Mouse (Mus musculus): ENCODE measurements around the gene Gm8237. TPM values are rescaled to one million over a fixed set of nuclear protein-coding genes. Genes with fewer than 3 reads are reported as not detected.

The Gm8237 gene
- 0.32 TPM in 1 of 2 replicates, not detected in the other for polyA plus RNA-seq (2015; fragmentation: Nextera tagmentation; extraction: Ambion mirVana)

DNA sequence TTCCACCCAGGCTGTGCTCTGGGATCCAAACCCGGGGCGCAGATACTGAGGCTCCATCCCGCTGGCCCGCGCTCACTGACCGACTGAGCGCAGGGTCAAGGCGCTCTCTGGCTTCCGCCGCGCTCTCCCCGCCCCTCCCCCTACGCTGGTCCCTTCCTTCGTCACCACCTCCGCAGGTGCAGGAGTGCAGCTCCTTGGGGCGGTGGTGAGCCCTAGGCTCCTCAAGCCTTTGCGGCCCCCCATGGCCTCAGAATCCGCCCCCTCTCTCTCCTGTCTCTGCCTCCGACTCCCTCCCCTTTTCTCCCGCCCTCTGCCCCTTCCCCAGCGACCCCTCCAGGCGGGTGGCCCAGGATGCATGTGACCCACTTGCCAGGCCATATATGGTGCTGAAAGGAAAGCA is at the start of gene Gm8237:
Gene Gm8237 (minus strand): TSS at position 142 of the 400 bp plus-strand sequence.

DNA sequence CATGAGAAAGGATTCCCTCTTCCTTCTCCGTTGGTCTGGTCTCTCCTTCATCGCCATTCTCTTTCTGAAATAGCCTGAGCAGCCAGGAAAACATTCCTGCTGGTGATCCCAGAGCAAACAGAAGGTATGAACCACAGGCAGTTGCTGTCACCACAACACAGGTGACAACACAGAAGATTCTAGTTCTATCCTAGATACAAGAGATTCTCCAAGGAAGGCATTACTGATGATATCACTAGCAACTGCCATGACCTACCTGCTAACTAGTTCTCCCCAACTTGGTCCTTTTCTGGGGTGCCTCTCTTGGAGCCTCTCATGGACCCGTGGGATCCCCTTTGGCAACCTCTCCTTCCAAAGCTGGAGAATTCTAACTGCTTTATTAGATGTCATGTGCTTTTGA is 50.0 kb downstream of the Gm8237 start, which contains the start of gene Gm3424:
Gene Gm3424 (minus strand): TSS at position 101 of the 400 bp plus-strand sequence.

Other genes starting within 250 kb of the Gm8237 start
- not detected in 2 replicates for gene Gm8265, start 247.4 kb downstream of the Gm8237 start, polyA plus RNA-seq (2015; fragmentation: Nextera tagmentation; extraction: Ambion mirVana)
- not detected in 2 replicates for gene Gm9603, start 192.9 kb downstream of the Gm8237 start, polyA plus RNA-seq (2015; fragmentation: Nextera tagmentation; extraction: Ambion mirVana)
- gene Gm3373, start 138.8 kb downstream of the Gm8237 start, polyA plus RNA-seq (2015; fragmentation: Nextera tagmentation; extraction: Ambion mirVana) = 0.60 TPM in 1 of 2 replicates, not detected in the other
- gene Gm3383, start 72.4 kb downstream of the Gm8237 start, polyA plus RNA-seq (2015; fragmentation: Nextera tagmentation; extraction: Ambion mirVana) = 0.17 and 0.46 TPM in 2 replicates
- gene Gm3424, start 50.1 kb downstream of the Gm8237 start, polyA plus RNA-seq (2015; fragmentation: Nextera tagmentation; extraction: Ambion mirVana) = not detected in 2 replicates
- 0.40 and 0.50 TPM in 2 replicates for gene Gm3248, start 81.4 kb upstream of the Gm8237 start, polyA plus RNA-seq (2015; fragmentation: Nextera tagmentation; extraction: Ambion mirVana)
- gene Gm3453, start 98.8 kb upstream of the Gm8237 start, polyA plus RNA-seq (2015; fragmentation: Nextera tagmentation; extraction: Ambion mirVana) = not detected in 2 replicates
- gene Gm6337, start 177.9 kb upstream of the Gm8237 start, polyA plus RNA-seq (2015; fragmentation: Nextera tagmentation; extraction: Ambion mirVana) = not detected in 2 replicates
- 0.11 and 0.60 TPM in 2 replicates for gene Gm8206, start 213.6 kb upstream of the Gm8237 start, polyA plus RNA-seq (2015; fragmentation: Nextera tagmentation; extraction: Ambion mirVana)
- 0.36 and 0.69 TPM in 2 replicates for gene Gm3468, start 228.3 kb upstream of the Gm8237 start, polyA plus RNA-seq (2015; fragmentation: Nextera tagmentation; extraction: Ambion mirVana)
- gene Gm3476, start 245.4 kb upstream of the Gm8237 start, polyA plus RNA-seq (2015; fragmentation: Nextera tagmentation; extraction: Ambion mirVana) = not detected in 2 replicates

Measured in adrenal gland, postnatal 0 days (tissue).